Mouse (Mus musculus) CD4-positive helper T cell, adult 2 months (primary cell): ENCODE measurements around the gene Bcl2a1d.
"Not testable (repeated sequence)": the region's sequence is repeated elsewhere in the genome, so short reads cannot be mapped to it uniquely, and the experiment has no call there.

Source experiments
- DNase-seq: peaks from one replicate; pipeline ENCODE4 v3.0.0-alpha.2; 2012; ENCODE audit warnings: low read depth, missing footprints, low spot score

Gene Bcl2a1d

GRCm38 (mm10) chr9:88698746-88699145 lies 33.0 kb downstream of the Bcl2a1d start:
- DNase-seq, result not testable (repeated sequence)

GRCm38 (mm10) chr9:88691307-88691706 lies 40.4 kb downstream of the Bcl2a1d start:
- not testable (repeated sequence) for DNase-seq

GRCm38 (mm10) chr9:88689451-88689850 lies 42.3 kb downstream of the Bcl2a1d start:
- not testable (repeated sequence) for DNase-seq

- DNase-seq, result not testable (repeated sequence)
Measured at GRCm38 (mm10) chr9:88686719-88687118, 45.0 kb downstream of the Bcl2a1d start.
